Mouse (Mus musculus) myocyte (in vitro differentiated cells): ENCODE results near the gene Gstm2. TPM values are rescaled to one million over a fixed set of nuclear protein-coding genes. Genes with fewer than 3 reads are reported as not detected.

Source experiments
- H3K27me3 ChIP-seq: one replicate; pipeline ENCODE4 v1.6.1; 2011; ENCODE audit not compliant: control insufficient read depth, insufficient read depth, insufficient read length
- H3K36me3 ChIP-seq: one replicate; pipeline ENCODE4 v1.6.1; 2011; ENCODE audit not compliant: control insufficient read depth, insufficient read depth
- H3K4me2 ChIP-seq: one replicate; pipeline ENCODE4 v1.6.1; 2011; ENCODE audit warnings: low read depth, control low read depth
- H3K4me3 ChIP-seq: one replicate; pipeline ENCODE4 v1.5.1; 2011; ENCODE audit warnings: mild to moderate bottlenecking, control low read depth, moderate library complexity
- H3K79me2 ChIP-seq: one replicate; pipeline ENCODE4 v1.6.1; 2011; ENCODE audit not compliant: control insufficient read depth, insufficient read depth
- H3ac ChIP-seq: one replicate; pipeline ENCODE4 v1.6.1; 2011; ENCODE audit not compliant: control insufficient read depth, insufficient read length
- CEBPB ChIP-seq: IDR thresholded peaks from 2 replicates; pipeline ENCODE4 v1.6.1; 2011; ENCODE audit warnings: mild to moderate bottlenecking, moderate library complexity; ENCODE audit not compliant: poor library complexity, insufficient read depth, severe bottlenecking
- E2F4 ChIP-seq: IDR thresholded peaks from one replicate; pipeline ENCODE4 v1.6.1; 2011; ENCODE audit warnings: mild to moderate bottlenecking, control low read depth, moderate library complexity; ENCODE audit not compliant: insufficient read depth
- MAX ChIP-seq: IDR thresholded peaks from one replicate; pipeline ENCODE4 v1.6.1; 2011; ENCODE audit warnings: low read depth, mild to moderate bottlenecking, control low read depth
- MYOD1 ChIP-seq, 3 experiments: IDR thresholded peaks; one replicate each; pipeline ENCODE4 v1.6.1; 2011; ENCODE audit warnings: control low read depth in 2 of 3, low read depth in 2 of 3, mild to moderate bottlenecking in 2 of 3, moderate library complexity in 1 of 3; ENCODE audit not compliant: insufficient read length in 2 of 3, control insufficient read depth in 1 of 3
- MYOG ChIP-seq, 3 experiments: IDR thresholded peaks; one replicate each; pipeline ENCODE4 v1.6.1; 2011; ENCODE audit warnings: control low read depth in 2 of 3, low read depth in 2 of 3, mild to moderate bottlenecking in 2 of 3; ENCODE audit not compliant: insufficient read length in 2 of 3, control insufficient read depth in 1 of 3, insufficient read depth in 1 of 3
- POLR2A ChIP-seq: IDR thresholded peaks from one replicate; pipeline ENCODE4 v1.6.1; 2011; ENCODE audit warnings: low read depth, mild to moderate bottlenecking, control low read depth, moderate library complexity; ENCODE audit not compliant: insufficient read length
- POLR2AphosphoS2 ChIP-seq: IDR thresholded peaks from one replicate; pipeline ENCODE4 v1.6.1; 2011; ENCODE audit warnings: low read depth, control low read depth; ENCODE audit not compliant: insufficient read length
- REST ChIP-seq: IDR thresholded peaks from one replicate; pipeline ENCODE4 v1.6.1; 2011; ENCODE audit warnings: mild to moderate bottlenecking, control low read depth, moderate library complexity; ENCODE audit not compliant: insufficient read depth, insufficient read length
- SRF ChIP-seq: IDR thresholded peaks from one replicate; pipeline ENCODE4 v1.6.1; 2011; ENCODE audit warnings: low read depth; ENCODE audit not compliant: control insufficient read depth, insufficient read length
- TCF12 ChIP-seq: IDR thresholded peaks from one replicate; pipeline ENCODE4 v1.6.1; 2011; ENCODE audit warnings: mild to moderate bottlenecking, control low read depth; ENCODE audit not compliant: poor library complexity, insufficient read depth, severe bottlenecking
- TCF3 ChIP-seq: IDR thresholded peaks from one replicate; pipeline ENCODE4 v1.6.1; 2011; ENCODE audit warnings: low read depth, control low read depth; ENCODE audit not compliant: insufficient read length
- USF1 ChIP-seq: IDR thresholded peaks from one replicate; pipeline ENCODE4 v1.6.1; 2011; ENCODE audit warnings: low read depth, mild to moderate bottlenecking, control low read depth, moderate library complexity
- polyA plus RNA-seq: library from polyadenylated mRNA; unstranded; fragments of >200 nt; fragmentation: generic; extraction: Trizol; gene quantifications from one replicate; pipeline ENCODE4 v1.2.1, GENCODE M21; 2012; ENCODE audit warnings: missing spikeins

Gene Gstm2
- polyA plus RNA-seq, 1 experiment = 17.1 TPM

- Histone ChIP-seq H3K27me3 (no peaks in the 10 kb centered on the region), H3K36me3 (no peaks in the 10 kb centered on the region), H3K79me2 (no peaks in the 10 kb centered on the region), H3ac (no peak overlapping the region), H3K4me3 (no peak overlapping the region), H3K4me2 (no peak overlapping the region)
- TF ChIP-seq MYOD1 (IDR thresholded peaks at IDR 0.05; ENCODE audit: control insufficient read depth in 1 of 3, insufficient read length in 2 of 3, low read depth in 2 of 3) (no peak), REST (no peak), USF1 (no peak), POLR2A (no peak), MYOG (IDR thresholded peaks at IDR 0.05; ENCODE audit: control insufficient read depth in 1 of 3, insufficient read depth in 1 of 3, insufficient read length in 2 of 3, low read depth in 2 of 3) (no peak), CEBPB (no peak), SRF (no peak)
Measured at GRCm38 (mm10) chr3:107941261-107941660, 45.0 kb downstream of the Gstm2 start.

DNA sequence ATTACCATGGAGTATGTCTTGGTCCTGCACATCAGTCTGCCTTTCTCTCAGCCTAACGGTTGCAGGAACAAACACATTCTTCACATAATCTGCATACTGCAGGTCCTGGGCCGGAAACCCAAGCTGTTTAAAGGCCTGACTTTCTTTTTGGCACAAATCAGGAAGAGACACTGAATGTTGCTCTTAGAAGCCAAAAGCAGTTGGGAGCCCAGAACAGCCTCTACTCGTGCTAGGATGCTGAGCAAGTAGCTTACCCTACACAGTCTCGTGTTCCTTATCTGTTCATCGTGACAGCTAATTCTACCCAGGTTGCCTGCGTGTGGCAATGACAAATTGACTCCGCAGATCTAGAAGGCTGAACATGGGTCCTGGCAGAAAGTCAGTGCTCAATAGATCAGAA, 45.7 kb downstream of the Gstm2 start:
- H3ac ChIP-seq = no peak overlapping the region
- no peaks in the 10 kb centered on the region for H3K36me3 ChIP-seq
- H3K4me3 ChIP-seq = no peak overlapping the region
- H3K27me3 ChIP-seq = peaks cover 5% of the 10 kb centered on the region
- TF ChIP-seq MYOD1 (IDR thresholded peaks at IDR 0.05; ENCODE audit: control insufficient read depth in 1 of 3, insufficient read length in 2 of 3, low read depth in 2 of 3) = no peak
- no peaks in the 10 kb centered on the region for H3K79me2 ChIP-seq
- H3K4me2 ChIP-seq = no peak overlapping the region

- Histone ChIP-seq H3K27me3 (peaks cover 5% of the 10 kb centered on the region), H3K4me2 (peak overlapping the region; percentile 36), H3K79me2 (no peaks in the 10 kb centered on the region), H3K36me3 (no peaks in the 10 kb centered on the region), H3K4me3 (no peak overlapping the region), H3ac (no peak overlapping the region)
- TF ChIP-seq POLR2AphosphoS2 (no peak), MYOG (IDR thresholded peaks at IDR 0.05; ENCODE audit: control insufficient read depth in 1 of 3, insufficient read depth in 1 of 3, insufficient read length in 2 of 3, low read depth in 2 of 3) (no peak), TCF3 (no peak), MAX (no peak), POLR2A (no peak), CEBPB (no peak), E2F4 (no peak), SRF (no peak), USF1 (no peak), TCF12 (no peak), REST (no peak), MYOD1 (IDR thresholded peaks at IDR 0.05; ENCODE audit: control insufficient read depth in 1 of 3, insufficient read length in 2 of 3, low read depth in 2 of 3) (no peak)
Measured at GRCm38 (mm10) chr3:107939830-107940229, 46.4 kb downstream of the Gstm2 start.

DNA sequence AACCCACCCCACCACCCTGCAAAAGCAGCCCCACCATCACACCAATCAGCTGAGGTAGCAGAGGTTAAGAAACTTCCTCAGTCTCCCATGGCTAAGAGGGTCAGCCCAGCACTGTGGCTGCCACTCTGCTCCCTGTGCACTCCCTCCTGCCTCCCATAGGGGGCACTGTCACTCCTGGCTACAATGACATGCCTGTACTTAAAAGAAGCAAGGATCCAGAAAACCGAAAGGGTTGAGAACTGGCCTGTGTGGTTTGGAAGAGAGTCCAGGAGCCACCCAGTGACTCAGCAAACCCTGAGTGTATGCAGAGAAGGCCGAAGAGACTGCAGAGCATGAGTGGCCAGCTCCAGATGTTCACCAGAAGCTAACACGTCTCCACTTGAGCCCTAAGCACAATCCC, 46.9 kb downstream of the Gstm2 start:
- H3K4me3 ChIP-seq = no peak overlapping the region
- no peak overlapping the region for H3ac ChIP-seq
- H3K4me2 ChIP-seq = peak overlapping the region; percentile 36
- no peak for TF ChIP-seq POLR2A
- TF ChIP-seq POLR2AphosphoS2 = no peak
- no peak for TF ChIP-seq MYOG (IDR thresholded peaks at IDR 0.05; ENCODE audit: control insufficient read depth in 1 of 3, insufficient read depth in 1 of 3, insufficient read length in 2 of 3, low read depth in 2 of 3)
- TF ChIP-seq CEBPB = no peak
- no peak for TF ChIP-seq MAX
- no peak for TF ChIP-seq REST
- peaks cover 5% of the 10 kb centered on the region for H3K27me3 ChIP-seq
- no peaks in the 10 kb centered on the region for H3K79me2 ChIP-seq
- H3K36me3 ChIP-seq = no peaks in the 10 kb centered on the region

- no peak overlapping the region for H3K4me2 ChIP-seq
- no peaks in the 10 kb centered on the region for H3K79me2 ChIP-seq
- peaks cover 5% of the 10 kb centered on the region for H3K27me3 ChIP-seq
- no peak overlapping the region for H3ac ChIP-seq
- no peaks in the 10 kb centered on the region for H3K36me3 ChIP-seq
- TF ChIP-seq POLR2A (no peak), TCF3 (no peak), MYOD1 (IDR thresholded peaks at IDR 0.05; ENCODE audit: control insufficient read depth in 1 of 3, insufficient read length in 2 of 3, low read depth in 2 of 3) (no peak), POLR2AphosphoS2 (no peak), USF1 (no peak), SRF (no peak), REST (no peak), MAX (no peak), MYOG (IDR thresholded peaks at IDR 0.05; ENCODE audit: control insufficient read depth in 1 of 3, insufficient read depth in 1 of 3, insufficient read length in 2 of 3, low read depth in 2 of 3) (no peak), TCF12 (no peak), CEBPB (no peak), E2F4 (no peak)
- H3K4me3 ChIP-seq = no peak overlapping the region
Measured at GRCm38 (mm10) chr3:107935888-107936287, 50.4 kb downstream of the Gstm2 start.
